Mouse (Mus musculus): ENCODE results near the gene Gm3285. TPM values are rescaled to one million over a fixed set of nuclear protein-coding genes. Genes with fewer than 3 reads are reported as not detected.
A peak's percentile ranks its signal among the peaks of the same experiment; 100 is the strongest.

Gm3285 gene
- polyA plus RNA-seq, 1 experiment from 2014 or later = not detected

GRCm38 (mm10) chr10:77882553-77882952 is 20.8 kb downstream of the Gm3285 start:
- no peak overlapping the region for H3K4me3 ChIP-seq (ENCODE audit: low read depth, low read length)
- DNase-seq (ENCODE audit: low spot score, missing footprints) (no peak), ATAC-seq (ENCODE audit: low FRiP score) (no peak)
- H3K4me2 ChIP-seq = no peak overlapping the region
- no peaks in the 10 kb centered on the region for H3K27me3 ChIP-seq (ENCODE audit: control insufficient read depth, insufficient read depth, low read length)
- no peaks in the 10 kb centered on the region for H3K4me1 ChIP-seq (ENCODE audit: control insufficient read depth, insufficient read depth, low read length)
- no peaks in the 10 kb centered on the region for H3K36me3 ChIP-seq (ENCODE audit: control insufficient read depth, insufficient read depth, low read length)
- H3K27ac ChIP-seq (ENCODE audit: low read depth, low read length) = no peak overlapping the region
- no peaks in the 10 kb centered on the region for H3K9me3 ChIP-seq (ENCODE audit: control insufficient read depth, low read length)
- H3K9ac ChIP-seq (ENCODE audit: low read length) = no peak overlapping the region
- WGBS = 85% methylated on average over 5 of the region's 5 CpGs

DNA sequence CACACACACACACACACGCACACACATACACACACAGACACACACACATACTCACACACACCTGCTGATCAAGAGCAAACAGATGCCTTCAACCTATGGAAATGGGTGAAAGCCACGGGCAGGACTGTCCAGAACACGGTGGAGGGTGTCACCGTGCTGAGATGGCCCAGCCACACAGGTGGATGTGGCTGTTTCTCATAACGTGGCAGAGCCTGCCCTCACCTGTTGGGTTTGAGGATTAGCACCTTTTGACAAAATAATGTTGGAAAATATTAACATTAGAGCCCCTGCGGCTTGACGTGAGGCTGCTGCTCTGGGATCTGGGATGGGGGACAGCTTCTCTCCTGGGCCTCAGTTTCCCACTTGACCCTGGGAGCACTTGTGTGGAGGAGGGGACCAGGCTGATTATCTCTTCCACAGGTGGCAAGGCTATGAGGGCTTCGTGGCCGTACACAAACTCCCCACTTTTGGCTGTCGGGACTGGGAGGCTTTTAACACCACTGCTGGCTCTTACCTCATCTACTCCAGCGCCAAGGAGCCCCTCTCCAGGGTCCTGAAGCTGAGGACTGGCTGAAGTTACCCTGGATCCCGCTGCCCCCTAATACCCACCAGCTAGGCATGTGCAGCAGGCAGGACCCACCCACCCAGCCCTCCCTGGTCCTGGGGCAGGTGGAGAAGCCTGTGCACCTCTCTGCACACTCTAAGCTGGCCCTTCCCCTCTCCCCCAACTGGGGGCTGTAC is 24.4 kb downstream of the Gm3285 start:
- WGBS = 51% methylated on average over 12 of the region's 12 CpGs
- DNase-seq (ENCODE audit: low spot score, missing footprints) = no peak
- Histone ChIP-seq H3K4me2 (no peak overlapping the region), H3K27me3 (ENCODE audit: control insufficient read depth, insufficient read depth, low read length) (no peaks in the 10 kb centered on the region), H3K9ac (ENCODE audit: low read length) (no peak overlapping the region), H3K9me3 (ENCODE audit: control insufficient read depth, low read length) (no peaks in the 10 kb centered on the region), H3K27ac (ENCODE audit: low read depth, low read length) (no peak overlapping the region), H3K36me3 (ENCODE audit: control insufficient read depth, insufficient read depth, low read length) (no peaks in the 10 kb centered on the region), H3K4me1 (ENCODE audit: control insufficient read depth, insufficient read depth, low read length) (no peaks in the 10 kb centered on the region), H3K4me3 (ENCODE audit: low read depth, low read length) (no peak overlapping the region)
- ATAC-seq (ENCODE audit: low FRiP score) = no peak

GRCm38 (mm10) chr10:77890987-77891565 is 29.3 kb downstream of the Gm3285 start:
- Histone ChIP-seq H3K4me2 (no peak overlapping the region), H3K4me1 (ENCODE audit: control insufficient read depth, insufficient read depth, low read length) (peaks cover 2% of the 10 kb centered on the region; the same call in 1 of the 2 replicates), H3K27me3 (ENCODE audit: control insufficient read depth, insufficient read depth, low read length) (no peaks in the 10 kb centered on the region), H3K9me3 (ENCODE audit: control insufficient read depth, low read length) (no peaks in the 10 kb centered on the region), H3K36me3 (ENCODE audit: control insufficient read depth, insufficient read depth, low read length) (no peaks in the 10 kb centered on the region), H3K9ac (ENCODE audit: low read length) (no peak overlapping the region), H3K4me3 (ENCODE audit: low read depth, low read length) (no peak overlapping the region), H3K27ac (ENCODE audit: low read depth, low read length) (no peak overlapping the region)
- DNase-seq (ENCODE audit: low spot score, missing footprints) (no peak), ATAC-seq (ENCODE audit: low FRiP score) (no peak)
- WGBS = 85% methylated on average over 8 of the region's 8 CpGs

GRCm38 (mm10) chr10:77895562-77895961 is 33.8 kb downstream of the Gm3285 start:
- no peak overlapping the region for H3K9ac ChIP-seq (ENCODE audit: low read length)
- no peaks in the 10 kb centered on the region for H3K36me3 ChIP-seq (ENCODE audit: control insufficient read depth, insufficient read depth, low read length)
- no peak overlapping the region for H3K4me2 ChIP-seq
- no peaks in the 10 kb centered on the region for H3K9me3 ChIP-seq (ENCODE audit: control insufficient read depth, low read length)
- 0 out of 2 replicates have a peak, but pooled peaks have one; percentile 22 for ATAC-seq (ENCODE audit: low FRiP score)
- H3K4me1 ChIP-seq (ENCODE audit: control insufficient read depth, insufficient read depth, low read length) = peaks cover 2% of the 10 kb centered on the region; the same call in 1 of the 2 replicates
- 57% methylated on average over 5 of the region's 5 CpGs for WGBS
- no peaks in the 10 kb centered on the region for H3K27me3 ChIP-seq (ENCODE audit: control insufficient read depth, insufficient read depth, low read length)
- H3K27ac ChIP-seq (ENCODE audit: low read depth, low read length) = no peak overlapping the region
- no peak overlapping the region for H3K4me3 ChIP-seq (ENCODE audit: low read depth, low read length)
- DNase-seq (ENCODE audit: low spot score, missing footprints) = no peak

DNA sequence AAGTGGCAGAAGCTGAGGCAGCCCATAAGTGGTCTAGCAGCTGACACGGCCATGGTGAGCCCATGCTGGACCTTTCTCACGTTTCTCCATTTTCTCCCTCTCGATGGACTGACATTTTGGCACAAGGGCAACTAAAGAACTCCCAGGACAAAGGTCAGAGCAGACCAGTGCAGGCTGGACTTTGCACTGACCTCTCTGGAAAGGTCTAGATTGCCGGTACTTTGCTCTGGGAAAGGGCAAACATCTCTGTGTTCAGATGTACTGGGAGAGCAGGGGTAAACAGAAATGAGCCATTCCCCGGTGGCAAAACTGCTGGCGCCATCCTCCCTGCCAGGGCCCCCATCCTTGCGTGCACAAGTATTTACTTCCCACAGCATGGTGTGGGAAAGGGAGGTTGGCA is 38.4 kb downstream of the Gm3285 start:
- ATAC-seq (ENCODE audit: low FRiP score) (no peak), DNase-seq (ENCODE audit: low spot score, missing footprints) (no peak)
- 86% methylated on average over 7 of the region's 7 CpGs for WGBS
- Histone ChIP-seq H3K27me3 (ENCODE audit: control insufficient read depth, insufficient read depth, low read length) (peaks cover 8% of the 10 kb centered on the region), H3K9me3 (ENCODE audit: control insufficient read depth, low read length) (no peaks in the 10 kb centered on the region), H3K4me3 (ENCODE audit: low read depth, low read length) (no peak overlapping the region), H3K36me3 (ENCODE audit: control insufficient read depth, insufficient read depth, low read length) (no peaks in the 10 kb centered on the region), H3K4me1 (ENCODE audit: control insufficient read depth, insufficient read depth, low read length) (peaks cover 6% of the 10 kb centered on the region; the same call in 1 of the 2 replicates), H3K4me2 (no peak overlapping the region), H3K27ac (ENCODE audit: low read depth, low read length) (no peak overlapping the region), H3K9ac (ENCODE audit: low read length) (no peak overlapping the region)

DNA sequence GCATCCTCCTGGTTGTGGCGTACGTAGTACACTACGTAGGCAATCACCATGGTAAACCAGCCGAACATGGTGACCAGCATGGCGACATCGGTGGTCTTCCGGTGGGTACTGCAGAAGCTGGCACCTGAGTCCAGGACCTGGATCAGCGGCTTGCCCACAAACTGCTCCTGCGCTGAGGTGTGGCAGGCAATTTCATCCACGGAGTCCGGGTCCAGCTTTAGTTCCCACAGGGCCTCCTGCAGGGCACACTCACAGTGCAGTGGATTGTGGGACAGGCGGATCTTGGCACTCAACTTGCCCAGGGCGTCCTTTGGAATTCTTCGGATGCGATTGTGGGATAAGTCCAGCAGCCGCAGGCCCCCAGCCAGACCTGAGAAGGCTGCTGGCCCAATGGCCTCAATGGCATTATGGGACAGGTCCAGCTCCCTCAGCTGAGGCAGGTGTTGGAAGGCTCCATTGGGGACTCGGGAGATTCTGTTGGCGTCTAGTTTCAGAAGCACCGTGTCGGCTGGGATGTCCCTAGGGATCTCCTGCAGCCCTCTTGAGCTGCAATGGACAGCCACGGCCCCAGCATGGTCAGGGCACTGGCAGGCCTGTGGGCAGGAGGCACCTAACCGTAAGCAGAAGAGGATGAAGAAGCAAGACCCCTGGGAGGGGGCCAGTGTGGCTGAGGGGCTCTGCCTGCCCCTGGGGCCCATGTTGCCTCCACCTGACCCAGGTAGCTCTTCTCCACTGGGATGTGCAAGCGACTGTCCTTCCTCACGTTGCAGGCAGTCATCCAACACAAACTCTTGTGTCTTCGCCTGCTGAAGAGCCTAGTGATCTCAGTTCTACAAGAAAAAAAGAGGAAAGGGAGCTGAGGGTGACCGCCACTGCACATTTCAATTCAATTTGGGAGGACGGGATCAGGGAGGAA is 39.4 kb downstream of the Gm3285 start:
- no peaks in the 10 kb centered on the region for H3K9me3 ChIP-seq (ENCODE audit: control insufficient read depth, low read length)
- H3K4me2 ChIP-seq = no peak overlapping the region
- 83% methylated on average over 27 of the region's 27 CpGs for WGBS
- H3K4me3 ChIP-seq (ENCODE audit: low read depth, low read length) = no peak overlapping the region
- ATAC-seq (ENCODE audit: low FRiP score) (no peak), DNase-seq (ENCODE audit: low spot score, missing footprints) (no peak)
- no peaks in the 10 kb centered on the region for H3K36me3 ChIP-seq (ENCODE audit: control insufficient read depth, insufficient read depth, low read length)
- peaks cover 8% of the 10 kb centered on the region for H3K27me3 ChIP-seq (ENCODE audit: control insufficient read depth, insufficient read depth, low read length)
- peaks cover 4% of the 10 kb centered on the region; the same call in 1 of the 2 replicates for H3K4me1 ChIP-seq (ENCODE audit: control insufficient read depth, insufficient read depth, low read length)
- H3K27ac ChIP-seq (ENCODE audit: low read depth, low read length) = no peak overlapping the region
- H3K9ac ChIP-seq (ENCODE audit: low read length) = no peak overlapping the region

GRCm38 (mm10) chr10:77901871-77902210 is 40.1 kb downstream of the Gm3285 start:
- H3K4me3 ChIP-seq (ENCODE audit: low read depth, low read length) = peak overlapping the region; percentile 45
- H3K9me3 ChIP-seq (ENCODE audit: control insufficient read depth, low read length) = no peaks in the 10 kb centered on the region
- H3K4me2 ChIP-seq = peak overlapping the region; percentile 70
- H3K27me3 ChIP-seq (ENCODE audit: control insufficient read depth, insufficient read depth, low read length) = peaks cover 8% of the 10 kb centered on the region
- H3K36me3 ChIP-seq (ENCODE audit: control insufficient read depth, insufficient read depth, low read length) = no peaks in the 10 kb centered on the region
- peak; percentile 39 for ATAC-seq (ENCODE audit: low FRiP score)
- 2% methylated on average over 14 of the region's 14 CpGs for WGBS
- peak overlapping the region; percentile 54 for H3K9ac ChIP-seq (ENCODE audit: low read length)
- no peak overlapping the region for H3K27ac ChIP-seq (ENCODE audit: low read depth, low read length)
- H3K4me1 ChIP-seq (ENCODE audit: control insufficient read depth, insufficient read depth, low read length) = peaks cover 4% of the 10 kb centered on the region; the same call in 1 of the 2 replicates
- peak; percentile 94 for DNase-seq (ENCODE audit: low spot score, missing footprints)

- DNase-seq (ENCODE audit: low spot score, missing footprints) (peak; percentile 95), ATAC-seq (ENCODE audit: low FRiP score) (peak; percentile 86)
- H3K27me3 ChIP-seq (ENCODE audit: control insufficient read depth, insufficient read depth, low read length) = peaks cover 8% of the 10 kb centered on the region
- no peak within 1 kb of the TSS for H3K27ac ChIP-seq (ENCODE audit: low read depth, low read length)
- H3K9me3 ChIP-seq (ENCODE audit: control insufficient read depth, low read length) = no peaks in the 10 kb centered on the region
- peak within 1 kb of the TSS; percentile 70 for H3K4me2 ChIP-seq
- H3K4me1 ChIP-seq (ENCODE audit: control insufficient read depth, insufficient read depth, low read length) = peaks cover 4% of the 10 kb centered on the region; the same call in 1 of the 2 replicates
- peak within 1 kb of the TSS; percentile 54 for H3K9ac ChIP-seq (ENCODE audit: low read length)
- H3K36me3 ChIP-seq (ENCODE audit: control insufficient read depth, insufficient read depth, low read length) = no peaks in the 10 kb centered on the region
- WGBS = under 1% methylated on average over 37 of the region's 46 CpGs
- peak within 1 kb of the TSS; percentile 45 for H3K4me3 ChIP-seq (ENCODE audit: low read depth, low read length)
These were observed 40.6 kb downstream of the Gm3285 start, which contains the start of gene Lrrc3 for GRCm38 (mm10) chr10:77902211-77902893. Gene Lrrc3 (minus strand): TSS chr10:77902536.

Data from midbrain, embryonic 11.5 days (tissue).